Mouse (Mus musculus): Measurements from ENCODE around the gene Fli1. TPM values are rescaled to one million over a fixed set of nuclear protein-coding genes. Genes with fewer than 3 reads are reported as not detected.

The Fli1 gene
- polyA plus RNA-seq, 1 experiment from 2014 or later: 15.0 TPM

DNA sequence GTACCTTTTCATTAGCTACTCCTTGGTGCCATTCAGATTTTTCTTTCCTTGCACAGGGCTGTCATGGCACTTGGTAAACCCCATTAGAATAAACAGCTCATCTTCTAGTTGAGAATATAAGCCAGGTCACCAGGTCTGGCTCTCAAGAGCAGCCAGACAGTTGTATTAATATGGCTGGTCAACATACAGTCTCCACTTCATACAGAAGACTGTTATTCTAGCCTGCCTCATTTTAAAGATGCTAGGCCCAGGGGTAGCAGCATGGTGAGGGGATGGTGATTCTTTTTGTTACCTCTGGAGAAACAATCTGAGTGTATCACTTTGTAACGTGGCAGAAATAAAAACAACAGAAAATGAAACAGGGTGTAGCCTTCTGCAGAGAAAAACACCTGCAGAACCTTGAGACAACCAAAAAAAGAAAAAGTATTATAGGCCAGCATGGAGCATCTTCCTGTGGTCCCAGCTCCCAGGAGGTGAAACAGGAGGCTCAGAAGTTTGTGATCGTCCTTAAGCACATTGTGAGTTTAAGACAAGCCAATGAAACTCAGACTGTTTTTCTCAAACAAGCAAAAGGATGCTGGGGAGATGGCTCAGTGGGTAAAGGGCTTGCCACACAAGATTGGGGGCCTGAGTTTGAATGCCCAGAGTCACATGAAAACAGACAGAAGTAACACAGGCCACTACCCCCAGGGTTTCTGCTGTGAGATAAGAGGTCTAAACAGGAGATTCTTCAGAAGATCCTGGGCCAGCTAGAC lies 7.3 kb downstream of the Fli1 start:
- DNase-seq (ENCODE audit: low spot score): peak; percentile 40
- H3K4me2 ChIP-seq (ENCODE audit: low read length): no peak overlapping the region
- H3K27ac ChIP-seq (ENCODE audit: low read depth): no peak overlapping the region
- no peak overlapping the region for H3K9ac ChIP-seq (ENCODE audit: low read length)
- no peaks in the 10 kb centered on the region for H3K27me3 ChIP-seq (replicated peaks; ENCODE audit: control insufficient read depth, insufficient read depth, low read length)
- H3K4me3 ChIP-seq (ENCODE audit: low read depth, low read length): no peak overlapping the region
- H3K36me3 ChIP-seq (ENCODE audit: control insufficient read depth, insufficient read depth, low read length): no peaks in the 10 kb centered on the region
- no peak for ATAC-seq (replicated peaks; ENCODE audit: low FRiP score, low TSS enrichment, low read depth)
- H3K9me3 ChIP-seq (ENCODE audit: control insufficient read depth, low read length): no peaks in the 10 kb centered on the region
- no peaks in the 10 kb centered on the region; the same call in 1 of the 2 replicates for H3K4me1 ChIP-seq (replicated peaks; ENCODE audit: control insufficient read depth, insufficient read depth, low read length)
- 72% methylated on average over 2 of the region's 2 CpGs for WGBS

- Histone ChIP-seq H3K4me3 (ENCODE audit: low read depth, low read length) (no peak overlapping the region), H3K27me3 (replicated peaks; ENCODE audit: control insufficient read depth, insufficient read depth, low read length) (no peaks in the 10 kb centered on the region), H3K4me1 (replicated peaks; ENCODE audit: control insufficient read depth, insufficient read depth, low read length) (no peaks in the 10 kb centered on the region; the same call in 1 of the 2 replicates), H3K27ac (ENCODE audit: low read depth) (no peak overlapping the region), H3K9me3 (ENCODE audit: control insufficient read depth, low read length) (no peaks in the 10 kb centered on the region), H3K36me3 (ENCODE audit: control insufficient read depth, insufficient read depth, low read length) (no peaks in the 10 kb centered on the region), H3K9ac (ENCODE audit: low read length) (no peak overlapping the region), H3K4me2 (ENCODE audit: low read length) (no peak overlapping the region)
- ATAC-seq (replicated peaks; ENCODE audit: low FRiP score, low TSS enrichment, low read depth) (no peak), DNase-seq (ENCODE audit: low spot score) (peak; percentile 21)
- 79% methylated on average over 11 of the region's 11 CpGs for WGBS
Measured at GRCm38 (mm10) chr9:32534025-32534615, 8.5 kb downstream of the Fli1 start.

GRCm38 (mm10) chr9:32531588-32531987 lies 11.1 kb downstream of the Fli1 start:
- no peak overlapping the region for H3K4me3 ChIP-seq (ENCODE audit: low read depth, low read length)
- H3K27me3 ChIP-seq (replicated peaks; ENCODE audit: control insufficient read depth, insufficient read depth, low read length): no peaks in the 10 kb centered on the region
- H3K9ac ChIP-seq (ENCODE audit: low read length): no peak overlapping the region
- no peaks in the 10 kb centered on the region for H3K36me3 ChIP-seq (ENCODE audit: control insufficient read depth, insufficient read depth, low read length)
- no peaks in the 10 kb centered on the region for H3K9me3 ChIP-seq (ENCODE audit: control insufficient read depth, low read length)
- no peak overlapping the region for H3K4me2 ChIP-seq (ENCODE audit: low read length)
- ATAC-seq (replicated peaks; ENCODE audit: low FRiP score, low TSS enrichment, low read depth) (no peak), DNase-seq (ENCODE audit: low spot score) (peak; percentile 23)
- 82% methylated on average over 4 of the region's 4 CpGs for WGBS
- H3K27ac ChIP-seq (ENCODE audit: low read depth): no peak overlapping the region
- no peaks in the 10 kb centered on the region for H3K4me1 ChIP-seq (replicated peaks; ENCODE audit: control insufficient read depth, insufficient read depth, low read length)

GRCm38 (mm10) chr9:32530975-32531374 lies 11.7 kb downstream of the Fli1 start:
- WGBS: 73% methylated on average over 1 of the region's 1 CpGs
- H3K27me3 ChIP-seq (replicated peaks; ENCODE audit: control insufficient read depth, insufficient read depth, low read length): no peaks in the 10 kb centered on the region
- no peak overlapping the region for H3K27ac ChIP-seq (ENCODE audit: low read depth)
- ATAC-seq (replicated peaks; ENCODE audit: low FRiP score, low TSS enrichment, low read depth) (no peak), DNase-seq (ENCODE audit: low spot score) (no peak)
- H3K9me3 ChIP-seq (ENCODE audit: control insufficient read depth, low read length): no peaks in the 10 kb centered on the region
- H3K4me2 ChIP-seq (ENCODE audit: low read length): no peak overlapping the region
- H3K9ac ChIP-seq (ENCODE audit: low read length): no peak overlapping the region
- H3K4me3 ChIP-seq (ENCODE audit: low read depth, low read length): no peak overlapping the region
- no peaks in the 10 kb centered on the region for H3K36me3 ChIP-seq (ENCODE audit: control insufficient read depth, insufficient read depth, low read length)
- no peaks in the 10 kb centered on the region for H3K4me1 ChIP-seq (replicated peaks; ENCODE audit: control insufficient read depth, insufficient read depth, low read length)

DNA sequence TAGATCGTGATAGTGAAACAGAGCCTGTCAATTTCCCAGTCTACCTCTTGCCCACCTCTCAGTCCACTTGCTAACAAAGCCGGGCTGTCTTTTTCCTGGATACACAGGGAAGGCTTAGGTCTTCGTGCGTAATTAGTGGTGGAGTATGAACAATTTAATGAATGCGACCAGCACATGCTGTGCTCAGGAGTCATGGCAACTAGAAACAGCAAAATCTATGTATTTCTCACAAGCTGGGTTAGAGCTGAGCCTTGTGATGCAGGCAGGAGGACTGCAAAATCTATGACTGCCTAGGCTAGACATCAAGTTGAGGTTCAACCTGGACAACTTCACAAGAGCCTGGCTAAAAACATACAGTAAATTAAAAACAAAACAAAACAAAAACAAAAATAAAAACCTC lies 12.5 kb downstream of the Fli1 start:
- 90% methylated on average over 5 of the region's 5 CpGs for WGBS
- H3K36me3 ChIP-seq (ENCODE audit: control insufficient read depth, insufficient read depth, low read length): no peaks in the 10 kb centered on the region
- no peaks in the 10 kb centered on the region for H3K27me3 ChIP-seq (replicated peaks; ENCODE audit: control insufficient read depth, insufficient read depth, low read length)
- H3K4me1 ChIP-seq (replicated peaks; ENCODE audit: control insufficient read depth, insufficient read depth, low read length): no peaks in the 10 kb centered on the region
- no peak overlapping the region for H3K4me2 ChIP-seq (ENCODE audit: low read length)
- DNase-seq (ENCODE audit: low spot score) (peak; percentile 41), ATAC-seq (replicated peaks; ENCODE audit: low FRiP score, low TSS enrichment, low read depth) (no peak)
- H3K4me3 ChIP-seq (ENCODE audit: low read depth, low read length): no peak overlapping the region
- H3K9ac ChIP-seq (ENCODE audit: low read length): no peak overlapping the region
- no peaks in the 10 kb centered on the region for H3K9me3 ChIP-seq (ENCODE audit: control insufficient read depth, low read length)
- H3K27ac ChIP-seq (ENCODE audit: low read depth): no peak overlapping the region

DNA sequence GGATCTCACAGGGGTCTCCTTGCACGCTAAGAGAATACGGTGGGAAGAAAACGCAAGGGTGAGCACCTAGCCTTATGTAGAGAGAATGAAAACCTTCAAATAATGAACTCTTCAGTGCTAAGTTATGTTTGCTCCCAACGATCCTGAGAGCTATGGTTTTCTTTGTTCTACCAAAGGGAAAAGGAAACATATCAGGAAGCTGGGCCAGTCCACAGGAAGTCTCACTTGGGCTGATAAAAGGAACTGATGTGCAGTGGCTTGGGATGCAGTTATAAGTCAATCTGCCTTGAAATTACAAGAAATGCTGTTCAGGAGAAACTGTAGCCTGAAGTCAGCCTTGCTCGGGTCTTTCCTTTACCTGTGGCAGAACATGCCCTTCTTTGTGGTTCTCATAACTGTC lies 13.1 kb downstream of the Fli1 start:
- DNase-seq (ENCODE audit: low spot score) (peak; percentile 16), ATAC-seq (replicated peaks; ENCODE audit: low FRiP score, low TSS enrichment, low read depth) (no peak)
- Histone ChIP-seq H3K9me3 (ENCODE audit: control insufficient read depth, low read length) (no peaks in the 10 kb centered on the region), H3K4me3 (ENCODE audit: low read depth, low read length) (no peak overlapping the region), H3K36me3 (ENCODE audit: control insufficient read depth, insufficient read depth, low read length) (no peaks in the 10 kb centered on the region), H3K4me2 (ENCODE audit: low read length) (no peak overlapping the region), H3K27ac (ENCODE audit: low read depth) (peak overlapping the region; percentile 51; the same call in 1 of the 2 replicates), H3K27me3 (replicated peaks; ENCODE audit: control insufficient read depth, insufficient read depth, low read length) (no peaks in the 10 kb centered on the region), H3K9ac (ENCODE audit: low read length) (no peak overlapping the region), H3K4me1 (replicated peaks; ENCODE audit: control insufficient read depth, insufficient read depth, low read length) (no peaks in the 10 kb centered on the region)
- 82% methylated on average over 5 of the region's 5 CpGs for WGBS

GRCm38 (mm10) chr9:32527329-32527728 lies 15.3 kb downstream of the Fli1 start:
- no peak for DNase-seq (ENCODE audit: low spot score)

DNA sequence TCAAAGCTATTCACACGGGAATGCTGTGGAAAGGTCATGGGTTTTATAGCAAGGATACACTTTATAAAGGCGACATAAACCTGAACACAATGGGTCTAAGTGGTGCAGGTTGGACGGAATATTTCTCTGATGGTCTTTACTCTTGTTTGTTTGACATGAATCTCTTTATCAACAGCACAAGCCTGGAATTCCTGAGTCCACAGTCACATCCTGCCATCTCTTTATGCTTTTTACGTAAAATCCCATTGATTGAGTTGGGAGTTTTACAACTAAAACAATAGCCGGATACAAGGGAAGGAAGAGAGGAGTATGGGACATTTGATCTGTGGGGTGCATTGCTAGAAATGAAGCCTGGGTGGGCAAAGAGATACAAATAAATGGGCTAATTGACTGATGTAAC lies 16.9 kb downstream of the Fli1 start:
- Histone ChIP-seq H3K4me2 (ENCODE audit: low read length) (no peak overlapping the region), H3K27ac (ENCODE audit: low read depth) (0 out of 2 replicates have a peak overlapping the region, but pooled peaks have one; percentile 2), H3K9me3 (ENCODE audit: control insufficient read depth, low read length) (no peaks in the 10 kb centered on the region), H3K36me3 (ENCODE audit: control insufficient read depth, insufficient read depth, low read length) (no peaks in the 10 kb centered on the region), H3K9ac (ENCODE audit: low read length) (no peak overlapping the region), H3K4me3 (ENCODE audit: low read depth, low read length) (no peak overlapping the region), H3K27me3 (replicated peaks; ENCODE audit: control insufficient read depth, insufficient read depth, low read length) (no peaks in the 10 kb centered on the region), H3K4me1 (replicated peaks; ENCODE audit: control insufficient read depth, insufficient read depth, low read length) (peaks cover 8% of the 10 kb centered on the region; the same call in 1 of the 2 replicates)
- 68% methylated on average over 5 of the region's 5 CpGs for whole genome bisulfite sequencing
- DNase-seq (ENCODE audit: low spot score) (peak; percentile 43), ATAC-seq (replicated peaks; ENCODE audit: low FRiP score, low TSS enrichment, low read depth) (no peak)

More at GRCm38 (mm10) chr9:32527329-32527728, 15.3 kb downstream of the Fli1 start:
- no peak overlapping the region for H3K4me2 ChIP-seq (ENCODE audit: low read length)
- no peak overlapping the region for H3K27ac ChIP-seq (ENCODE audit: low read depth)
- H3K4me1 ChIP-seq (replicated peaks; ENCODE audit: control insufficient read depth, insufficient read depth, low read length): no peaks in the 10 kb centered on the region; the same call in 1 of the 2 replicates
- no peak for ATAC-seq (replicated peaks; ENCODE audit: low FRiP score, low TSS enrichment, low read depth)
- no peaks in the 10 kb centered on the region for H3K36me3 ChIP-seq (ENCODE audit: control insufficient read depth, insufficient read depth, low read length)
- H3K27me3 ChIP-seq (replicated peaks; ENCODE audit: control insufficient read depth, insufficient read depth, low read length): no peaks in the 10 kb centered on the region
- 91% methylated on average over 7 of the region's 7 CpGs for WGBS
- H3K9ac ChIP-seq (ENCODE audit: low read length): no peak overlapping the region
- H3K4me3 ChIP-seq (ENCODE audit: low read depth, low read length): no peak overlapping the region
- H3K9me3 ChIP-seq (ENCODE audit: control insufficient read depth, low read length): no peaks in the 10 kb centered on the region

All from intestine, embryonic 14.5 days (tissue).